Mouse (Mus musculus) layer of hippocampus, adult 9-10 months (tissue): ENCODE data around the gene Tysnd1.

ENCODE experiments used
- DNase-seq: peaks from one replicate; pipeline ENCODE4 v3.0.0; 2022; ENCODE audit warnings: low spot score

The Tysnd1 gene

DNA sequence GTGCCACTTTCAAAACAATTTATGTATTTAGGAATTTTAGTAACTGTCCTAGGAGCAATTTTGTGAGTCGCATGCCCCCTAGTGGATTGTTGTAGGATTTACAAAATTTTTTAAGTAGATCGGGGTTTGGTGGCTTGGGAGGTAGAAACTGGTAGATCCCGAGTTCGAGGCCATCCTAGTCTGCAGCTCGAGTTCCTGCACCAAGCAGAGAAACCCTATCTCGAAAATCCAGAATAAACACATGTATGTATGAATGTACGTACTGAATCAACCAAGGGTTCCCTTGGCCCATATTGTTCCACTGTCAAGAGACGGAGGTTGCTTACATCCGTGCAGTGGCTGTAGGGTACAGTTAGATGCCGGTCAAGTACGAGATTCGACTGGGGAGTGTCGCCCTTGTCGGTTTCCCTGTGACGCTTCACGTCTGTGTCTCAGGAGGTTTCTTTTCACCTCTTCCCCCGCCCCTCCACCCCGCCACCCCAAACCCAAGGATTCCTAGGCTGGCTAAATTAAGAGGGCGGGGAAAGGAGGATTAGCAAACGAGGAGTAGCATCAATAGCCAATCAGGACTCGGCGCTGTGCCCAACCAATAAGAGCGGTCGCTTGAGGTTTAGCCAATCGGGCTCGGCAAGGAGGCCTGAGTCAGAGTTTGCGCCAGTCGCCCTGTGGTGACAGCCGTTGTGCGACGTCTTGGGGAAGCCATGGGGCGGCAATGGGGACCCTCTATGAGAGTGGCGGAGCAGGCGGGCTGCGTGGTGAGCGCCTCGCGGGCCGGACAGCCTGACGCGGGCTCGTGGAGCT lies at the start of gene Tysnd1:
Gene Tysnd1 (plus strand): TSS at position 645 of the 801 bp plus-strand sequence.
- DNase-seq = peak; percentile 91

GRCm38 (mm10) chr10:61646557-61646956 lies 48.8 kb upstream of the Tysnd1 start:
- DNase-seq = no peak

DNA sequence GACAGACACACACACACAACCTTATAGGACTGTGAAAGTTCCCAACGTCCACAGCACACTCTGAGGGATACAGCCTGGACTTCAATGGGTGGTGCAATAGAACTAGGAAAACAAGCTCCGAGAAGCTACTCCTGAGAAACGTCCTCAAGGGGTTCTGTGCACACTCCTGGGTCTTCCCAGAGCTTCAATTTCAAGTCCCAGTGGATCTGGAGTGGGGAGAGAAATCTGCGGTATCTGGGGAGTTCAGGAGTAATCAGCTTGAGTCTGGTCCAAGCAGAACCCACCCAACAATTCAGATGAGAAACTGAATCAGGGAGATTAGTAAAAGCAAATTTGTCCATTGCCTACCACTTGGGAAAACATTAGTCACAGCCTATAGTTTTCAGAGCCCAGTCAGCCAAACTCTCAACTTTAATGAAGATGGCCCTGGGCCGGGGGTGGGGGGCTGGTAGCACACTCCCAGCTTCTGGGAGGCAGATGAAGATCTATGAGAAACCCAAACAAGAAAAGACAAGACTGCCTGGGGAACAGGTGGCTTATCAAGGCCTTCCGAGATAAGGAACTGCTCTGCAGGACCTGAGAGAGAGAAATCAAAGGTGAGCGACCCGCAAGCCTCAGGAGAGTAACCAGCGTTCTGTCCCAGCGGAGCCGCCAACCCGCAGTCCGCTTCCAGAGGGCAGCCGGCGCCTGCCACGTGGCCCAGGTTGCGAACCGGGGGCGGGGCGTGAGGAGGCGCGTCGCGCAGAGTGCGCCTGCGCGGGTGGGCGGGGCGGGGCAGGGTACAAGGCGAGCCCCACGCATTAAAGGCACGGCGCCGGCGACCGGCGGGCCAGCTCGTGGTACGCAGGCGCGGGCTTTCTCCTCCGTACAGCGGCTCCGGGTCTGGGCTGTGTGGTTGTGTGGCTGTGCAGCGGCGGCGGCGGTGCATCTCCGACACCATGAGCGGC lies 47.3 kb upstream of the Tysnd1 start, which contains the start of gene Ppa1:
Gene Ppa1 (plus strand): TSS at position 763 of the 947 bp plus-strand sequence.
- peak; percentile 39 for DNase-seq

DNA sequence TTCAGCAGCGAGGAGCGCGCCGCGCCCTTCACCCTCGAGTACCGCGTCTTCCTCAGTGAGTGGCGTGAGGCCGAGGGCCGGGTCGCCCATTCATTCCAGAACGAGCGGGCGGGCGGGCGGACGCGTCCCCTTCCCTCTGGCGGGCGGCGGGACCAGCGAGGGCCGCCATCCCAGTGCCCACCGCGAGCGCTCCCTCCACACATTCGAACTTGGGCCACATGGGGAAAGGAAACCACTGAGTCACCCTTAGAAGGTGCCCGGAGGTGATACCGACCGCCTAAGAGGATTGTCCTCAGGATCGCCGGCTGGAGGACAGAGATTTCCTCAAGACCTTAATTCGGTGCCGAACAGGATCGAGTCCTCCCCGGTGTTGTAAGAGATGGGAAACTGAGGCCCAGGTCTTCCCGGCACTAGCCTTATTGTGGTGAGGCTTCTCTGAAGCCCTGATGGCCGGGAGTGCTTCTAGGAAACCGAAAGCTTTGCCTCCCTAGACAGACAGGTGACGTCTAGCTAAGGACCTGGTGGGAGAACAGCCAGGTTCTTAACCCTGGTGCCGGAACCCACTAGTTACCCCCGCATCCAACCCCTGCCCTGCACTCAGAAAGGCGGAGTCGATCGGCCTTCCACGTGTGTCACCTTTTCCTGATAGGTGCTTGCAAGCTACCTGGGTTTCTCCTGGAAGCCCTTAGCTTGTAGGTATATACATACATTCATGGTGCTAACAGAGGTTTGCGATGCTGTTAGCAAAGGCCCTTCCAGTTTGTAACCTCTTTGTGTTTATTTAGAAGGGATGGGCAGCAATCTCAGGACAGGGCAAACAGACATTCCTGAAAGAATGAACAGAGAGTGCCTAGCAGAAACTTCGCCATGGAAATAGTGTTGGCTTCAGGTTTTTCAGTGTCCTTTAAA lies 46.3 kb upstream of the Tysnd1 start:
- no peak for DNase-seq

- DNase-seq = no peak
Observed at GRCm38 (mm10) chr10:61654105-61654504, 41.2 kb upstream of the Tysnd1 start.

GRCm38 (mm10) chr10:61654691-61655090 lies 40.6 kb upstream of the Tysnd1 start:
- no peak for DNase-seq

DNA sequence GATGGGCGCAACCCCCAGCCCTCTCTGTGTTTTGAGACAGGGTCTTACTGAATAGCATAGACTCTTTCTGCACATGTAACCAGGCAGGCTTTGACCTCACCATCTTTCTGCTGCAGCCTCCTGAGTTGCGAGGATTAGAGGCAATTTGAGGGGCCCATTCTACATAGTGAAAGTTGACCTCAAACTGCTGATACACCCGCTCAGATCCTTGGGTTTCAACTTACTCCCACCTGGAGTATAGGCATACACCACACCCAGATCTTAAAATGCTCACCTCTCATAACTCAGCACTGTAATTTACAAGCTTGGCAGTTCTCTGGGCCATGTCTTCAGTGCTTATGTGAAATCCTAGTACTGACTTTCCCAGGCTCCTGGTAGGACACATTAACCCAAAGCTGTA lies 40.1 kb upstream of the Tysnd1 start:
- no peak for DNase-seq

GRCm38 (mm10) chr10:61656928-61657882 lies 38.1 kb upstream of the Tysnd1 start:
- no peak for DNase-seq

DNA sequence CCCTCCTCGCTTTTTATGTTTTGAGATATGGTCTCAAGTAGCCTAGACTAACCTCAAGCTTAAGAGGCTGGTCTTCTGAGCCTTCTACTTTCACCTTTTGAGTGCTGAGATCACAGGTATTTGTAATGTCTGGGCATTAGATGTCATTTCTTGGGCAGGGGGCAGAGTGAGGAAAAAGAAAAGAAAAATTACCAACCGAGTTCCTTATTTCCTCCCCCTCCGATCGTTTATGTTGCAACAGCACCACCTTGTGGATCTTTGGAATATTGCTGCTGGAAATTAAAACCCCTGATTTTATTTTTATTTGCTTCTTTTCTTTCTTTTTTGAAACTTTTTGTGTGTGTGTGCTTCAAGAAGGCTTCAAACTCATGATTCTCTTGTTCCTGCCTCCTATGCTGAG lies 37.3 kb upstream of the Tysnd1 start:
- DNase-seq = no peak

DNA sequence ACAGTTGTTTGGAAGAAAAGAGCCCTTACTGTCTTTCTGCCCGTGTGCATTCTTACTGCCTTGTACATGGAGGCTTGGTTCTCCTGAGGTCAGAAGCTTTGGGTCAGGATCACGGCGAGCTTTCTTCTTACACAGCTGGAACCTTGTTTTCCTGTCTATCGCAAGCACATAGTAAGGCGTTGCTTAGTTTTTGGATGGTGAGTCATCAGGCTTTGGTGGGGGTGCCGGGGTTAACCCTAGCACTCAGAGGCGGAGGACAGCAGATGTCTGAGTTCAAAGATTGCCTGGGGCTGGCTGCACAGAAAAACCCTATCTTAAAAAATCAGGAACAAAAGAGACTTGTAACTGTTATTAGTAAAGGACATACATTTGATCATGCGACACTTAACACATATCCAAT lies 33.4 kb upstream of the Tysnd1 start:
- DNase-seq = no peak

- DNase-seq = no peak
Observed at GRCm38 (mm10) chr10:61662391-61662988, 32.8 kb upstream of the Tysnd1 start.

DNA sequence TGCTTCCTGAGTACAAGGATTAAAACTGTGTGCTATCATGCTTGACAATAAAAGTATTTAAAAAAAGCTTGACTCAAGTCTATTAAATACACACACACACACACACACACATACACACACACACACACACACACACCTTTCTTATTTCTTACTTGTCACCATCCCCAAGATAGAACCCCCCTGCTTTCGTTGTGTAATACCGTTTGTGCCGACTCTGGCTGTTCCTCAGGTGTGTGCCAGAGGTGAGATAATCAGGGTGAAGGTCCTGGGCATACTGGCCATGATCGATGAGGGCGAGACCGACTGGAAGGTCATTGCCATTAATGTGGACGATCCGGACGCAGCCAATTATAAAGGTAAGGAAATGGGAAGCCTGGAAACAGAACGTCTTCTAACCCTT lies 30.2 kb upstream of the Tysnd1 start:
- no peak for DNase-seq

DNA sequence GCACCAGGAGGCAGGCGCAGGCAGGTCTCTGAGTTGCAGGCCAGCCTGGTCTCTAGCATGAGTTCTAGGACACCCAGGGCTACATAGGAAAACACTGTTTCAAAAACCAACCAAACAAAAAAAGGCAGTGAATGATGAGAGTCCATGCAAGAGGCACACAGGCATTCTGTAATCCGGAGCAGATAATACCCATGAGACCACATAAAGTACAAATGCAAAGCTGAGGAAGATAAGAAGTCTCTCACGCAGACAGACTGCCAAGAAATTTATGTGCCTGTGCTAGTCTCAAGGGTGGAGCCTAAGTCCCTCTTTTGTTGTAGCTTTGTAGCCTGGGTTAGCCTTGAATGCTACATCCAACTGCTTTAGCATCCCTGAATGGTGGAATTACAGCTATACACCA lies 29.7 kb upstream of the Tysnd1 start:
- DNase-seq = no peak

- DNase-seq = no peak
Observed at GRCm38 (mm10) chr10:61669289-61669688, 26.0 kb upstream of the Tysnd1 start.

DNA sequence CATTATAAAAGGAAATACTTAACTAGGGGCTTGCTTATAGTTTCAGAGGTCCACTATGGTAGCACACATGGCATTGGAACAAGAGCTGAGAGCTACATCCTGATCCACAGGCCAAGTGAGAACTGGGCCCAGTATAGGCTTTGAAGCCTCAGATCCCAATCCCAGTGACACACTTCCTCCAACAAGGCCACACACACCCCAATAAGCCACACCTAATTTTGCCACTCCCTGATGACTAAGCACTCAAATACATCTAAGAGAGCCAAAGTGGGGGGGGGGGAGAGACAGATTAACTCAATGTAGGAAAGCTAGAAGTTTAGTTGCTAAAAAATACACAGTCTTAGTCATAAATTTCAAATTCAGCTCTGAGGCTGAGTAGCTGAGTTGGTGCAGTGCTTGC lies 25.4 kb upstream of the Tysnd1 start:
- no peak for DNase-seq

GRCm38 (mm10) chr10:61670758-61671157 lies 24.6 kb upstream of the Tysnd1 start:
- no peak for DNase-seq

- no peak for DNase-seq
Observed at GRCm38 (mm10) chr10:61675935-61676334, 19.4 kb upstream of the Tysnd1 start.

DNA sequence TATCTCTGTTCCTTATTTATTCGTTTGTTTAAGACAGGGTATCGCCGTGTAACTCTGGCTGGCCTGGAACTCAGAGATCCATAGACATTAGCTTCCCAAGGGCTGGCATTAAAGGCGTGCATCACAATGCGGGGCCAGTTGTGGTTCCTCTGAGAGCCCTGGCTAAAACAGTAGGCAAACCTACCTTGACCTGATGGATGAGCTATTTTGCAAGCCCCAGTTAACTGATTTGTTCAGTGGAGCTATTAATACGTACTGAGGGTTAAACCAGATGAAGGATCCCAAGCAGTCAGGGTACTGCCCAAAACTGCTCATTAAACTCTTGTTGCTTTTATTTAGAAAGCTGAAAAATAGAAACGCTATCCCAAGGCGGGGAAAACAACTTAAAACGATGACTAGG lies 15.8 kb upstream of the Tysnd1 start:
- no peak for DNase-seq

DNA sequence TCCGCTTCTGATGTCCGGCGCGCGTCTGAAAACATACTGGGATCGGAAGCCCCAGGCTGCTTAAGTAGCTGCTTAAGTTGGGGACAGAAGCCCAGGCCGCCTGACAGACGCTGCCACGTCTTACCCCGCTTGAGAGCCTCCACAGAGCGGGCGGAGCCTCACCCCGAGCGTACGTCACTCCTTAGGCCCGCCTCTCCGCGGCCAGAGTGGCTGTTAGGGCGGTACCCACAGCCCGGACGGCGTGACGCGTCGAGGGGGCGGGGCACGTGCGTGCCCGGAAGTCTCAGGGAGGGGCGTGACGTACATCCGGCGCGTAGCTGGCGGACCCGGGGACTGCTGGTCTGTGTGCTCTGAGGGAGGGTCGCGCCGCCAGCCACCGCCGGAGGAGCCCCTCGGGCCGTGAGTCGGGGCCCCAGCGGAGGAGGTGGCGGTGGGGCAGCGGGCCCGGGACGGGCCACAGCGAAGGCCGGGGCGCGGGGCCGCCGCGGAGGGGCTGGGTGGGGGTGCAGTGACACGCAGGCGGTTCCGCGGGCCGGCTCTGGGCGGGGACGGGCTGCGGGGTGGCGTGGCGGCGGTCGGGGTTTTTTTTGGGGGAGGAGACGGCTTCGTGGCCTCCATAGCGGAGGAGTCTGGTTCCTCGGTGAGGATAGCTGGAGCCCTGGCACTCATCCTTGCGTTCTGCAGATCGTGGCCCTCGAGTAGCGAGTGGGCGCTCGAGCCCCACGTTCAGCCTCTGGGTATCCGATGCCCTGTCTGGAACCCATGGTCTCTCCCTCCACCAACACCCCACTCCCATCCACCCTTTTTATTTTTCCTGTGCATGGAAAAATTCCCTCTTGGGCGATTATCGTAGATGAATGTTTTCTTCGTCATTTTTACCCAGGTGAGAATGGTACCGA lies 15.1 kb upstream of the Tysnd1 start, which contains the start of gene Sar1a:
Gene Sar1a (plus strand): TSS at position 285 of the 899 bp plus-strand sequence.
- DNase-seq = peak; percentile 91
